Mouse (Mus musculus) heart, postnatal 25 days (tissue): Measurements from ENCODE around the gene Lenep. TPM values are rescaled to one million over a fixed set of nuclear protein-coding genes. Genes with fewer than 3 reads are reported as not detected.

ENCODE experiments used
- total RNA-seq, 2 experiments: library from RNA; stranded (reverse); gene quantifications; 2 replicates each; pipeline ENCODE4 v1.2.3; 2021

The Lenep gene
- total RNA-seq, 2 experiments from 2014 or later = 0.23 to 0.59 TPM

Other genes starting within 250 kb of the Lenep start
- gene Hcn3, start 242.6 kb downstream of the Lenep start, total RNA-seq = under 1 TPM; 0.16 to 0.61 TPM
- 10 to 100 TPM; 18.1 to 18.7 TPM for gene Clk2, start 238.0 kb downstream of the Lenep start, total RNA-seq
- 10 to 100 TPM; 48.9 to 50.2 TPM for gene Scamp3, start 225.3 kb downstream of the Lenep start, total RNA-seq
- 1 to 10 TPM; 5.2 to 5.7 TPM for gene Fam189b, start 219.7 kb downstream of the Lenep start, total RNA-seq
- 10 to 100 TPM; 18.2 to 20.9 TPM for gene Gba, start 199.9 kb downstream of the Lenep start, total RNA-seq
- gene Thbs3, start 187.6 kb downstream of the Lenep start, total RNA-seq = 1 to 10 TPM; 6.1 to 7.2 TPM
- gene Mtx1, start 175.7 kb downstream of the Lenep start, total RNA-seq = 10 to 100 TPM; 62.3 to 62.6 TPM
- gene Muc1, start 173.7 kb downstream of the Lenep start, total RNA-seq = under 1 TPM; 0.22 to 0.39 TPM
- 10 to 100 TPM; 73.5 to 87.6 TPM for gene Krtcap2, start 156.8 kb downstream of the Lenep start, total RNA-seq
- gene Trim46, start 156.5 kb downstream of the Lenep start, total RNA-seq = under 1 TPM; 0.47 to 0.59 TPM
- 10 to 100 TPM; 51.7 to 53.9 TPM for gene Dpm3, start 143.4 kb downstream of the Lenep start, total RNA-seq
- gene Slc50a1, start 132.2 kb downstream of the Lenep start, total RNA-seq = 10 to 100 TPM; 21.0 TPM
- 10 to 100 TPM; 29.4 to 33.5 TPM for gene Efna1, start 121.7 kb downstream of the Lenep start, total RNA-seq
- gene Efna3, start 79.8 kb downstream of the Lenep start, total RNA-seq = under 1 TPM in 1 of 2 experiments, not detected in 1; 0.31 TPM
- gene Efna4, start 64.8 kb downstream of the Lenep start, total RNA-seq = under 1 TPM; 0.31 to 0.47 TPM
- 10 to 100 TPM; 52.7 to 68.7 TPM for gene Adam15, start 52.8 kb downstream of the Lenep start, total RNA-seq
- gene Dcst2, start 40.8 kb downstream of the Lenep start, total RNA-seq = not detected
- not detected for gene Dcst1, start 37.5 kb downstream of the Lenep start, total RNA-seq
- 10 to 100 TPM; 20.6 to 25.1 TPM for gene Zbtb7b, start 8.0 kb downstream of the Lenep start, total RNA-seq
- 10 to 100 TPM; 57.5 to 60.8 TPM for gene Flad1, start 9.1 kb upstream of the Lenep start, total RNA-seq
- 1 to 10 TPM; 4.1 to 4.7 TPM for gene Cks1b, start 15.6 kb upstream of the Lenep start, total RNA-seq
- 10 to 100 TPM; 35.7 to 35.8 TPM for gene Shc1, start 15.7 kb upstream of the Lenep start, total RNA-seq
- gene Pygo2, start 27.4 kb upstream of the Lenep start, total RNA-seq = 10 to 100 TPM; 13.5 to 18.0 TPM
- gene Pbxip1, start 33.9 kb upstream of the Lenep start, total RNA-seq = 10 to 100 TPM; 49.2 to 56.9 TPM
- 1 to 10 TPM; 7.4 to 8.4 TPM for gene Pmvk, start 51.7 kb upstream of the Lenep start, total RNA-seq
- 1 to 10 TPM; 2.3 to 2.8 TPM for gene Kcnn3, start 117.4 kb upstream of the Lenep start, total RNA-seq